8 mouse cellular contexts compared by ENCODE assay signal in the genomic region with DNA sequence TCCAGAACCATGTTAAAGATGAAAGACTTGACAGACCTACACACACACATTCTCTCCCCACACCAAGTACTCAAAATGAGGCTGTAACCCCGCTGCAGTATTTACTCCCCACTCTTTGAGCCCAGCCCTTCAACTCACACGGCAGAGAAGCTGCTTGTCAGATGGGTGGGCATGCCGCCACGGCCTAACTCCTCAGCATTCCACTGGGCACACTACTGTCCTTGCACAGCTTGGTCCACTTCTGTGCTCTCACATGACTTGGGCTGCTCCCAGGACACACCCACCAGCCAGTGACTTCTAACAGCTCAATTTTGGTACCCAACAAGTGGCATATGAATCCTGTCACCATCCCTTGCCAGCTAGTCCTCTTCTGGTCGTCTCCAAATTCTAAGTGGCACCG. TPM values are rescaled to one million over a fixed set of nuclear protein-coding genes. Genes with fewer than 3 reads are reported as not detected.
A peak's percentile ranks its signal among the peaks of the same experiment; 100 is the strongest.
DNase-seq lines count a peak whose midpoint lies in the region; ATAC-seq and TF ChIP-seq lines count a peak whose summit lies in the region.

No protein-coding gene starts in this region.

- no peak for TF ChIP-seq CTCF in stomach, postnatal 0 days (IDR thresholded peaks at IDR 0.05; ENCODE audit: low read depth)

- peaks cover 18% of the 10 kb centered on the region for H3K4me1 ChIP-seq in embryonic facial prominence, embryonic 15.5 days
- H3K4me1 ChIP-seq in heart, embryonic 16.5 days (ENCODE audit: control insufficient read depth, insufficient read depth, low read length), result peaks cover 34% of the 10 kb centered on the region
- H3K4me1 ChIP-seq in stomach, postnatal 0 days (replicated peaks; ENCODE audit: control insufficient read depth, insufficient read depth), result no peaks in the 10 kb centered on the region; the same call in none of the 2 replicates

- no peak overlapping the region for H3K9ac ChIP-seq in embryonic facial prominence, embryonic 15.5 days
- peak overlapping the region; percentile 1; the same call in 1 of the 2 replicates for H3K9ac ChIP-seq in heart, embryonic 16.5 days (ENCODE audit: low read length)
- H3K9ac ChIP-seq in stomach, postnatal 0 days (ENCODE audit: low read length), result no peak overlapping the region

- no peak for TF ChIP-seq EP300 in stomach, postnatal 0 days (optimal IDR thresholded peaks at IDR 0.05)

- peak overlapping the region; percentile 25; the same call in 1 of the 2 replicates for H3K27ac ChIP-seq in embryonic facial prominence, embryonic 15.5 days (replicated peaks)
- peak overlapping the region; percentile 86 for H3K27ac ChIP-seq in heart, embryonic 16.5 days (ENCODE audit: low read length)
- H3K27ac ChIP-seq in stomach, postnatal 0 days (replicated peaks), result no peak overlapping the region; the same call in 1 of the 2 replicates

- DNase-seq in frontal cortex, postnatal 25 days (ENCODE audit: low spot score in 2 of 2), result no peak
- DNase-seq in ZHBTc4 (ENCODE audit: low read depth, low spot score), result peak; percentile 28
- DNase-seq in kidney, postnatal 36 days, result peak; percentile 74 to 80
- DNase-seq in lung, postnatal 10 days, result peak; percentile 90
- peak; percentile 44 for DNase-seq in stomach, postnatal 0 days (ENCODE audit: low spot score)

- no peak overlapping the region for H3K4me3 ChIP-seq in embryonic facial prominence, embryonic 15.5 days (replicated peaks)
- H3K4me3 ChIP-seq in heart, embryonic 16.5 days (ENCODE audit: low read length), result no peak overlapping the region
- H3K4me3 ChIP-seq in stomach, postnatal 0 days (ENCODE audit: low read depth, low read length), result no peak overlapping the region

- H3K4me2 ChIP-seq in embryonic facial prominence, embryonic 15.5 days (replicated peaks), result no peak overlapping the region
- H3K4me2 ChIP-seq in heart, embryonic 16.5 days (ENCODE audit: low read depth, low read length), result peak overlapping the region; percentile 39
- H3K4me2 ChIP-seq in stomach, postnatal 0 days (replicated peaks; ENCODE audit: low read depth), result no peak overlapping the region

- ATAC-seq in frontal cortex, adult (ENCODE audit: low TSS enrichment), result peak; percentile 29
- ATAC-seq in embryonic facial prominence, embryonic 15.5 days (ENCODE audit: insufficient number of reproducible peaks, low FRiP score, low TSS enrichment, low read depth), result no peak
- ATAC-seq in heart, embryonic 16.5 days (replicated peaks; ENCODE audit: extremely low read depth, insufficient read depth, low FRiP score), result peak; percentile 54
- no peak for ATAC-seq in stomach, postnatal 0 days (ENCODE audit: low FRiP score, low TSS enrichment)

- no peaks in the 10 kb centered on the region for H3K36me3 ChIP-seq in embryonic facial prominence, embryonic 15.5 days
- H3K36me3 ChIP-seq in heart, embryonic 16.5 days (ENCODE audit: control insufficient read depth, insufficient read depth), result no peaks in the 10 kb centered on the region
- H3K36me3 ChIP-seq in stomach, postnatal 0 days (ENCODE audit: control insufficient read depth, insufficient read depth, low read length), result no peaks in the 10 kb centered on the region

- WGBS in embryonic facial prominence, embryonic 15.5 days, result 44% methylated on average over 6 of the region's 6 CpGs
- 27% methylated on average over 6 of the region's 6 CpGs for WGBS in heart, embryonic 16.5 days
- 22% methylated on average over 6 of the region's 6 CpGs for WGBS in stomach, postnatal 0 days

- H3K27me3 ChIP-seq in embryonic facial prominence, embryonic 15.5 days, result no peaks in the 10 kb centered on the region
- H3K27me3 ChIP-seq in heart, embryonic 16.5 days (ENCODE audit: control insufficient read depth, insufficient read depth, low read length), result no peaks in the 10 kb centered on the region
- no peaks in the 10 kb centered on the region for H3K27me3 ChIP-seq in stomach, postnatal 0 days (ENCODE audit: control insufficient read depth, insufficient read depth, low read length)

- no peaks in the 10 kb centered on the region for H3K9me3 ChIP-seq in embryonic facial prominence, embryonic 15.5 days (replicated peaks)
- no peaks in the 10 kb centered on the region for H3K9me3 ChIP-seq in heart, embryonic 16.5 days (replicated peaks; ENCODE audit: control insufficient read depth, low read length)
- H3K9me3 ChIP-seq in stomach, postnatal 0 days (ENCODE audit: control insufficient read depth, low read length), result no peaks in the 10 kb centered on the region

RNA-seq across cellular contexts. Expression of a gene that starts 5.0 kb away (rescaled TPM):
- 4.5 and 5.3 TPM in 2 replicates for polyA plus RNA-seq in embryonic facial prominence, embryonic 15.5 days (2015; fragmentation: Nextera tagmentation; extraction: Ambion mirVana)
- polyA plus RNA-seq in heart, embryonic 16.5 days (2015; fragmentation: Nextera tagmentation; extraction: Ambion mirVana), result 3.5 and 3.9 TPM in 2 replicates
- polyA plus RNA-seq in stomach, postnatal 0 days (2015; fragmentation: Nextera tagmentation; extraction: Ambion mirVana), result 2.3 and 2.8 TPM in 2 replicates

RNA-seq across cellular contexts. Expression of a gene that starts 37.2 kb away (rescaled TPM):
- 59.7 and 62.7 TPM in 2 replicates for polyA plus RNA-seq in embryonic facial prominence, embryonic 15.5 days (2015; fragmentation: Nextera tagmentation; extraction: Ambion mirVana)
- 40.3 and 42.9 TPM in 2 replicates for polyA plus RNA-seq in heart, embryonic 16.5 days (2015; fragmentation: Nextera tagmentation; extraction: Ambion mirVana)
- 42.2 and 45.5 TPM in 2 replicates for polyA plus RNA-seq in stomach, postnatal 0 days (2015; fragmentation: Nextera tagmentation; extraction: Ambion mirVana)

RNA-seq across cellular contexts. Expression of a gene that starts 57.0 kb away (rescaled TPM):
- not detected in 2 replicates for polyA plus RNA-seq in embryonic facial prominence, embryonic 15.5 days (2015; fragmentation: Nextera tagmentation; extraction: Ambion mirVana)
- not detected in 2 replicates for polyA plus RNA-seq in heart, embryonic 16.5 days (2015; fragmentation: Nextera tagmentation; extraction: Ambion mirVana)
- polyA plus RNA-seq in stomach, postnatal 0 days (2015; fragmentation: Nextera tagmentation; extraction: Ambion mirVana), result not detected in 2 replicates

Comparison
In these comparisons a context has a peak if more than half of its experiments do, and no peak if none do; other contexts are left out.
1. ATAC-seq: peak in frontal cortex, adult (single experiment) and heart, embryonic 16.5 days (single experiment); none in embryonic facial prominence, embryonic 15.5 days (single experiment) and stomach, postnatal 0 days (single experiment).
2. DNase-seq: peak in ZHBTc4 (single experiment), kidney, postnatal 36 days (2 of 2), lung, postnatal 10 days (single experiment) and stomach, postnatal 0 days (single experiment); none in frontal cortex, postnatal 25 days (0 of 2).